Mouse (Mus musculus) neural tube, postnatal 0 days (tissue): ENCODE measurements around the gene Cd19. TPM values are rescaled to one million over a fixed set of nuclear protein-coding genes. Genes with fewer than 3 reads are reported as not detected.

Experiments
- microRNA-seq: library from miRNA; unstranded; fragments of <30 nt; microRNA quantifications from one replicate; pipeline ENCODE4, GENCODE M21; 2016
- polyA plus RNA-seq: library from polyadenylated mRNA; unstranded; fragments of >200 nt; fragmentation: Nextera tagmentation; extraction: Ambion mirVana; gene quantifications from 2 replicates; pipeline ENCODE4 v1.2.1, GENCODE M21; 2015

The Cd19 gene
- 0.09 TPM in 1 of 2 replicates, not detected in the other for polyA plus RNA-seq

DNA sequence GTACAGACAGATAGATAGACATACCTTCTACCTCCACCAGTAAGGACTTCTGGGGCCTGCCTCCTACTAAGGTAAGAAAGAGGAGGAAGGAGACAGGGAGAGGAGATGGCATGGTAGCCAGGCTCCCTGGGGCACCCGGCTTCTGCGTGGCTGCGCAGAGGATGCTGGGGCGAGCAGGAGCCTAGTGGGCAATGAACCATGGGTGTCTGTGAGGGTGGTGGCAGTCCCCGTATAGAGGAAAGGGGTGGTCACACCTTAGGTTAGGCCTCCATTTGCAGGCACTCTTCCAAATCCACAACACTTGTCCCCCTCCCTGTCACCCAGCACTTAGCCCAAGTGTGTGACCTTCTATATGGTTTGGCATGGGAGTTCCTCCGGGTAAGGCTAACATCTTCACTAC is at the start of gene Cd19:
Gene Cd19 (minus strand): TSS at position 165 of the 400 bp plus-strand sequence.

DNA sequence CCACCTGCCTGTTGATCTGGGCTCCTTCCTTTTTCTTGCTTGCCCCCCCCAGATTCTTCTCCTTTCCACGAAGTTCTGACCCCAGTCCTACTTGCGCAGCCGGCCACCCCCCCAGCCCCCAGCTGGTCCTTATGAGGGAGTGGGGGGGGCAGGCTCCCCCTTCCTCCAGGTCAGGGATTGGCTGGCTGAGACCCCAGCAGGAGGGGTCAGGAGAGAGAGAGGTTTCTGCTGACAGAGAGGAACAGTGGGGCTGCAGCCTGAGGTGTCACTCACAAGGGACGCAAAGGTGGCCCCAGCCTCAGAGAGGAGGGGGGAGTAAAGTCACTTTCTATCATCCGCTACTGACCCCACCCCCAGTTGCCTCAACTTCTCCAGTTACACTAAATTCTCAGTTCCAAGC is 48.3 kb upstream of the Cd19 start, which contains the start of gene Atp2a1:
Gene Atp2a1 (minus strand): TSS at position 105 of the 400 bp plus-strand sequence.

DNA sequence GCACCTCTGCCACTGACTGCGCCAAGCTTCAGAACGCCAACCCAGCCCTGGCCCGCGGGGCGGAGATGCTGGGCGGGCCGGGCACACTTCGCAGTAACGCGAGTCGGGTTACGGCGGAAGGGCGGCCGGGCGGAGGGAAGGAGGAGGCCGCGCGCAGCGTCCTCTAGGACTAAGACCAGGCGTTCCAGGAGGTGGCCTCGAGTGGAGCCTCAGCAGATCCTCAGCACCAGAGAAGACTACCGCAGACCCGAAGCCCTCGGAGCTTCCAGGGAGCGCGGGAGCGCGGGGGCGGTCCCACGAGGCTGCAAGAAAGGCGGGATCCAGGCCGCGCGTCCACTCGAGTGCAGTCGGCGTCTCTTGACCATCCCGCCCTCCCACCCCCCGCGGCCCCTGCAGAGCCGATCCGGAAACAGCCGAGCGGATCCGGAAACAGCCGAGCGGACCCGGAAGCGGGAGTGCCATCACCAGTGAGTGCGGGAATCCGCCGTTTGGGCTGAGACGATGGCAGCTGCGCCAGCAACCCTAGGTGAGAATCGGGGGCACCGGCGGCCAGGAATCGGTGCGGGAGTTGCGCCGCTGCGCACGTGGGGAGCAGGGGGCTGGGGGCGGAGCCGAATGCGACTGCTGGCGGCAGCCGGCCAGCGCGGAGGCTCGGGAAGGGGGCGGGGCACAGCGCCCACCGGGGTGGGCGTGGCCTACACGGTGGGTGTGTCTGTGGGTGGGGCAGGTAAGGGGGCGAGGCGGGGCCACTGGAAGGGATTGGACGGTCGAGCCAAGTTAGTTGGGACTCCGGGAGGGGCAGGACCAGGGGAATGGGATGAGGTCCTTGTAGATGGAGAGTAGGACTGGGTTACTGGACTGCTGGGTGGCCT is 14.2 kb upstream of the Cd19 start, which contains the start of gene Rabep2:
Gene Rabep2 (plus strand): TSS at position 129 of the 872 bp plus-strand sequence.

DNA sequence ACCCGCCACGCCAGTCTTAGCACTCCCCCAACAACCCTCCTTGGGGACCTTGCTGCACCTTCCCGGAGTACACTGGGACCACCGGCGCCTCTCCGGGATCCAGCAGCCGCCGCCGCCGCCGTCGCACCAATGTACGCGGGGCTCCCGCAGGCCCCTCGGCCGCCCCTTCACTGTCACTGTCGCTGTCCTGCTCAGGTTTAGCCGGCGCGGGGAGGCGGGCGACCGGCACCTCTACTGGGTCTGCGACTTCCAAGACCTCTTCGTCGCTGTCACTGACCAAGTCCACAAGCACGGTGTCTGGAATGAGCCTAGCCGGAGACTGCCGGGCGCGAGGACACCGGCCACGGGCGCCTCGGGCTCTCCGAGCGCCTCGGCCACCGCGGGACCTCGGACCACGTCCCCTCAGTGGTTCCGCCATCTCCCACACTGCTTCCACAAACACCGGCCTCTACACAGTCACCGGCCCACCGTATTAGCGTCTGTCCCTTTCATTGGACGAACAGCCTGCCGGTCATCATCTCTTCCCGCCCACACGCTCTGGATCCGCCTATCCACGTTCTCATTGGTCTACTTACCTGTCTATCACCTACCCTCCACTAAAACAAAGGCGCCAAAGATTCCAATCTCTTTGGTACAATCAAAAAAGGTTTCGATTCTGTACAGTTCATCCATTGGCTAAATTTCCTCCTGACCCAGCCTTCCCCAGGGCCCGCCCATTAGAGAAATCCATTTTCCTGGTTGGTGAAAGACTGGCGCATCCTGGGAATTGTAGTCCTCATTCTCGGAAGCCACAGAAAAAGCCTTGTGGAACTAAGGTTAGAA is 18.2 kb downstream of the Cd19 start, which contains the start of gene Nfatc2ip:
Gene Nfatc2ip (minus strand): TSS at position 440 of the 822 bp plus-strand sequence.

DNA sequence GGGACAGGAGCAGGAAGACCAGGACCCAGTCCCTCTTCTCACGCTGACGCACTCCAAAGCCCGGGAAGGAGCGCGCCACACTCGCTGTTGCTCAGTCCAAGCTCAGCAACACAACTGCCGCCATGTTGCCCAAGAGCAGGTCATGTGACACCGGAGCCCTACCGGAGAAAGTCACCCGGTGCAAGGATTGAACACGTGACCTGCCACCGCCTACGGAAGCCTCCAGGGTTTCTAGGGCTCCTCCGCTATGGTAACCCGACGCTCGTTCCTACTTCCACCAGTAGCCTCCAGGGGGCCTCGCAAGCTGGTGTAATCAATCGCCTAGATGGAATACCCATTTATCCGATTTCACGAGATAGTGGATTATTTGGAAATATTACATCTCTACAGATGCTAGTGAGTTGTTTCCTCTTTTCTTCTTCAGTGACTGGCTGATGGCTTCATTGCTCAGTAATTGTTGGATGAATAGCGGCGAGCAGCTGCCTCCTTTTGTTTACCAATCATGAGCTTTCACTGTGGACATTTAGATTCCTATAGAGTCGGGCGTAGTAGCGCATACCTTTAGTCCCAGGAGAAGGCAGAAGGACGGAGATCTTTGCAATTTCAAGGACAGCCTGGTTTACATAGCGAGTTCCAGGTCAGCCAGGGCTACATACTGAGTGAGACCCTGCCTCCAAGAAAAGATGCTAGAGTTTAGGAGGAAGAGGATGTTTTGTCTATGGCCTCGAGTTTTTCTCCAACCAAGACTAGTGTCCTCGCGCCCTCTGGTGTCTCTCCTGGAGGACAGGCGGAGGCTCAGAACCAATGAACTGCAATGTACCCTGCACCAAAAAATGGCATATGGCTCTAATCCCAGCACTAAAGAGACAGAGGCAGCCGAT is 37.2 kb downstream of the Cd19 start, which contains the start of gene Spns1:
Gene Spns1 (minus strand): TSS at position 173 of the 881 bp plus-strand sequence.

DNA sequence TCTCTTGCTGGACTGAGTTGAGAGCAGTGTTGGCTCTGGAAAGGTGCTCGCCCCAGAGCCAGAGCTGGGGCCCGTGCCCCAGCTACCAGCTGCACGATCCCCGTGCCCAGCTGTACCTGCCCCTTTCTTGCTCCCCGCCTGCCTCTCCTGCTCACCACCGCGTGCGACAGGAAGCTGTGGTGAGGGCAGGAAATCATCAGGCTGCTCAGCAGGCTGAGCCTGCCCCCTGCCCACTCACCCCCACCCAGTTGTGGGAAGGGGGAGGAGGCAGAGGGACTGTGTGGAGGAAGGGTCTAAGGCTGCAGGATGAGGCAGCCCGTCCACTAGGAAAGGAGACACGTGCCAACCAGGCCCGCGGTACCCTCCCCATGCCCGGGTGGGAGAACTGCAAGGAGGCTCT is 45.3 kb downstream of the Cd19 start, which contains the start of gene Lat:
Gene Lat (minus strand): TSS at position 178 of the 400 bp plus-strand sequence.

Small RNA genes lying within 50 kb of the gene (microRNA-seq; reads per million reads assigned to microRNA genes)
- not detected for gene Mir7058

Other genes starting within 250 kb of the Cd19 start
- gene Xpo6, start 214.4 kb downstream of the Cd19 start, polyA plus RNA-seq = 46.4 and 48.0 TPM in 2 replicates
- 112 and 127 TPM in 2 replicates for gene Sbk1, start 142.3 kb downstream of the Cd19 start, polyA plus RNA-seq
- gene Lat, start 45.3 kb downstream of the Cd19 start, polyA plus RNA-seq = 0.55 and 0.78 TPM in 2 replicates
- gene Spns1, start 37.4 kb downstream of the Cd19 start, polyA plus RNA-seq = 80.1 and 80.9 TPM in 2 replicates
- gene Nfatc2ip, start 18.2 kb downstream of the Cd19 start, polyA plus RNA-seq = 1.9 and 3.2 TPM in 2 replicates
- 21.2 and 21.6 TPM in 2 replicates for gene Rabep2, start 13.9 kb upstream of the Cd19 start, polyA plus RNA-seq
- 1.7 and 2.0 TPM in 2 replicates for gene Atp2a1, start 48.2 kb upstream of the Cd19 start, polyA plus RNA-seq
- gene Sh2b1, start 60.5 kb upstream of the Cd19 start, polyA plus RNA-seq = 48.6 and 52.7 TPM in 2 replicates
- gene Tufm, start 72.5 kb upstream of the Cd19 start, polyA plus RNA-seq = 104 and 121 TPM in 2 replicates
- 56.8 and 62.0 TPM in 2 replicates for gene Atxn2l, start 88.5 kb upstream of the Cd19 start, polyA plus RNA-seq
- 185 and 204 TPM in 2 replicates for gene Eif3c, start 151.5 kb upstream of the Cd19 start, polyA plus RNA-seq
- gene Apobr, start 170.1 kb upstream of the Cd19 start, polyA plus RNA-seq = 0.47 and 0.98 TPM in 2 replicates
- 27.0 and 28.3 TPM in 2 replicates for gene Cln3, start 170.9 kb upstream of the Cd19 start, polyA plus RNA-seq
- not detected in 2 replicates for gene Il27, start 180.1 kb upstream of the Cd19 start, polyA plus RNA-seq
- gene Nupr1, start 216.0 kb upstream of the Cd19 start, polyA plus RNA-seq = 22.9 and 33.6 TPM in 2 replicates
- 44.2 and 55.6 TPM in 2 replicates for gene Sgf29, start 234.4 kb upstream of the Cd19 start, polyA plus RNA-seq